Mouse (Mus musculus) megakaryocyte, embryonic 14.5 days (primary cell): ENCODE measurements around the gene Pdpk1.

ENCODE experiments used
- FLI1 ChIP-seq: IDR thresholded peaks from 2 replicates; pipeline ENCODE4 v1.6.1; 2012; ENCODE audit warnings: low read length, inconsistent platforms, mixed read lengths
- GATA1 ChIP-seq: IDR thresholded peaks from 3 replicates; pipeline ENCODE4 v1.6.1; 2012; ENCODE audit warnings: mixed read lengths, low read length, inconsistent platforms, borderline replicate concordance

DNA sequence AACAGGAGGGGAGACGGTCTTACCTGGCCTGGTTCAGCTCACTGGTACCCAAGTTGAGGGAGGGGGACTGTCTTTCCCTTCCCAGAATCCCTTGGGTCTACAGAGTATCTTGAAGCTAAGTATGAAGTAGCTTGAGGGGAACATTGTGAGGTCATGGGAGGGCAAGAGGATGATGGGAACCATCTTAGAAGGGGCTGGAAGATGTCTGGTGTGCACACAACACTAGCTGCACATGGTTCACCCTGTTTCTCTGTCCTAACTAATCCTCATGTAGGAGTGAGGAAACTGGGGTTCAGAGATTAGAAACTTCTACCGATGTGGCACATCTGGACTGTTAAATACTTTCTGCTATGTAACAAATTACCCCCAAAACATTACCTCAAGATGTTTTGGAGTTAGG, at the start of gene Pdpk1:
- TF ChIP-seq GATA1 (no peak), FLI1 (no peak)
